Mouse (Mus musculus): ENCODE results near the gene Gm45837.
A peak's percentile ranks its signal among the peaks of the same experiment; 100 is the strongest.

Gene Gm45837

GRCm38 (mm10) chr7:101391909-101392479 is 18.7 kb upstream of the Gm45837 start:
- no peak for DNase-seq (ENCODE audit: low read depth, low spot score)

- no peak for DNase-seq (ENCODE audit: low read depth, low spot score)
These were observed 17.7 kb upstream of the Gm45837 start for GRCm38 (mm10) chr7:101393015-101393414.

GRCm38 (mm10) chr7:101393694-101394504 is 16.8 kb upstream of the Gm45837 start:
- DNase-seq (ENCODE audit: low read depth, low spot score), result peak; percentile 90

- DNase-seq (ENCODE audit: low read depth, low spot score), result no peak
These were observed 16.1 kb upstream of the Gm45837 start for GRCm38 (mm10) chr7:101394569-101394968.

DNA sequence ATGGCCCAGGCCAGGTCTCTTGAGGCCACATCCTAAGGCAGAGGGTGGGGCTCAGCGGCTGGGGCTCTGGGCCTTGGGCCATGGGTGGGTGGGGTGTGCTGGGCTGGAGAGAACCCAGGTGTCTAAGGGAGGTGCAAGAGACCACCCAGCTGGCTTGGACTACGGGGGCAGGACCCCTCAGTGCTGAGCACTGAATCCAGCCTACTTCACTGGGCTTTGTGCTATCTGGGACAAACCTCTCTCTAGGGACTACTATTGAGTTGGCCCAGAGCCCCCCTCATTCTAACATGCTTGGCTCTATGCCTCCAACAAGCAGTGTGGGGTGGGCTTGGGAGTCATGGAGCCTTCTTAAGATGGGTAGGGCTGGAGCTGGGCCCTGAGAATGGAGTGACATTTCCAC is 15.2 kb upstream of the Gm45837 start:
- DNase-seq (ENCODE audit: low read depth, low spot score), result no peak

DNA sequence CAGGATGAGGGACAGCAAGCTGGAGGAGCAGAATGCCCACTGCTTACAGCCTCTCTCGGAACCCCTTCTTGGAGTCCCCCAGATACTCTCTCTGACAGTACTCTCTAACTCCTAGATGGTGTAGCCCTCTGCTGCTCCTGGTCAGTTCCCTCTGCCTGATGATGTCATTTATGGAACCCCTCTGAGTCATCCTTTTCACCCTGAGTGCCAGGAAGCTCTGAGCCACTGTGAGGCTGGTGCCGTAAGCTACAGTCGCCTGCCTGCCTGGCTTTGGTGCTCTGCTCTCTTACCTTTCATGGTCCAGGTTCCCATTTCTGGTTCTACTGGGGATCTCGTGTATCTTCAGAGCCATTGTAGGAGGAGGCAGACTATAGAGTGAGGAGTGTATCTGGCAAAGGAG is 13.5 kb upstream of the Gm45837 start:
- DNase-seq (ENCODE audit: low read depth, low spot score), result no peak

DNA sequence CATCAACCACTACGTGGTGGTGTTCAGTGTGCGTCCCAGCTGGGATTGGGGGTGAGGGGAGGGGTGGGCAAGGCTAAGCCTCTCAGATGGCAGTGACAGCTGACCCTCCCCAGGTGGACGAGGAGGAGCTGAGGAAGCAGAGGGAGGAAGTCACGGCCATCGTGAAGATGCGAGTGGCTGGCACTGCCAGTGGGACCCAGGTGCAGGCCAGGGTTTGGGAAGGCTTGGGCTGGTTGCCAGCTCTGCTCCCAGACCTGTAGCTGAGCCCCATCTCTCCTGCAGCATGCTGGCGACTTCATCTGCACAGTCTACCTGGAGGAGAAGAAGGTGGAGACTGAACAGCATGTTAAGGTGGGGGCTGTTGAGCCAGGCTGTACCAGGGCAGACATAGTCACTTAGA is 9.2 kb upstream of the Gm45837 start:
- DNase-seq (ENCODE audit: low read depth, low spot score), result no peak

GRCm38 (mm10) chr7:101403831-101404230 is 6.9 kb upstream of the Gm45837 start:
- no peak for DNase-seq (ENCODE audit: low read depth, low spot score)

- peak; percentile 85 for DNase-seq (ENCODE audit: low read depth, low spot score)
These were observed 2.1 kb downstream of the Gm45837 start for GRCm38 (mm10) chr7:101412796-101413195.

- DNase-seq (ENCODE audit: low read depth, low spot score), result no peak
These were observed 3.5 kb downstream of the Gm45837 start for GRCm38 (mm10) chr7:101414209-101414608.

DNA sequence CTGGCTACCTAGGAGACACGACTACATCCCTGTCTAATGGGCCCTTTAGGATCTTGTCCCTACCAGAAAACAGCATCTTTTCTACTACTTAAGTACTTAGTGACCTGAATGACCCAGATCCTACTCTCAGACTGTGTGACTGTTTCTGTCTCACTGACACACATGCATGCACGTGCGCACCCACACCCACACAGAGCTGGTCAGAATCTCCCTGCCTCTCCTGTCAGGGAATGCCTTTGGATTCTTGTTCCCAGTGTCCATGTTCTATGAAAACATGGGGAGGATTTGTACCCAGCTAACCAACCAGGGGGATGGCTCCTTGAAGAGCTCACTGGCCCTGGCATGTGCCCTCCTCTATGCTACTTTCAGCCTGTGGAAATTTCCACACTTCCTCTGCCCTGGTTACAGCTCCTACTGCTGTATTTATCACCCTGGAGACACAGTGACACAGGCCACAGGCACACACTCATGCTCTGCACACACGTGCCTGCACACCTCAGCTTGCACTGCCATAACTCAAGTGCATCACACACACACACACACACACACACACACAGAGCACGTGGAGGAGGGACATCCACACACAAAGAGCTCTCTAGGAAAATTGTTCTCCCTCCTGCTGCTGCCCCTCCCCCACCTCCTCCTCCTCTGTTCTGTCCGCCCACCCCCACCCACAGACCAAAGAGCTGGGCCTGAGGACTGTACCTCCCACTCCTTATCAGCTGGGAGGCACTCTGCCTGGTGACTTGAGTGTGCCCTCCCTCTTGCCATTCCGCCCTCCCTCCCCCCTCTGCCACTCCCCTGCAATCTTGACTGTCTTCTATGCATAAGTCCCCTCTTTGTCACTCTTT is 4.2 kb downstream of the Gm45837 start:
- DNase-seq (ENCODE audit: low read depth, low spot score), result no peak

- no peak for DNase-seq (ENCODE audit: low read depth, low spot score)
These were observed 4.9 kb downstream of the Gm45837 start for GRCm38 (mm10) chr7:101415512-101416100.

DNA sequence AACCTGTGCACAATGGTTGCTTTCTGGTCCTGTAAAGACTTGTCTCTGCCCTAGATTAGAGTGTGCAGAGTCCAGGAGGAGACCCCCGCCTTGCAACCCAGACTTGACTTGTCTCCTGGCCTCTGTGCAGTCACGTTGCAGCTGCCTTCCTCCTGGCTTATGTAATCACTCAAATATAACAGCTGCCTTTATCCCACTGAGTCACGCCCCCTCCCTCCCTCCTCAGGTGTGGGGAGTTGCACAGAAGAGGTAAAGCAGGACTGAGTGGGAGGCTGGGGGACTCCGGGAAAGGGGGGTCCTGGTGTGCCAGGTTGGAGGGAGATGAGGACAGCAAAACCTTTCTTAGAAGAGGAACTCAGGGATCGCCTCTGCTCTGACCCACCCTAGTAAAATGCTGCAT is 5.7 kb downstream of the Gm45837 start:
- no peak for DNase-seq (ENCODE audit: low read depth, low spot score)

DNA sequence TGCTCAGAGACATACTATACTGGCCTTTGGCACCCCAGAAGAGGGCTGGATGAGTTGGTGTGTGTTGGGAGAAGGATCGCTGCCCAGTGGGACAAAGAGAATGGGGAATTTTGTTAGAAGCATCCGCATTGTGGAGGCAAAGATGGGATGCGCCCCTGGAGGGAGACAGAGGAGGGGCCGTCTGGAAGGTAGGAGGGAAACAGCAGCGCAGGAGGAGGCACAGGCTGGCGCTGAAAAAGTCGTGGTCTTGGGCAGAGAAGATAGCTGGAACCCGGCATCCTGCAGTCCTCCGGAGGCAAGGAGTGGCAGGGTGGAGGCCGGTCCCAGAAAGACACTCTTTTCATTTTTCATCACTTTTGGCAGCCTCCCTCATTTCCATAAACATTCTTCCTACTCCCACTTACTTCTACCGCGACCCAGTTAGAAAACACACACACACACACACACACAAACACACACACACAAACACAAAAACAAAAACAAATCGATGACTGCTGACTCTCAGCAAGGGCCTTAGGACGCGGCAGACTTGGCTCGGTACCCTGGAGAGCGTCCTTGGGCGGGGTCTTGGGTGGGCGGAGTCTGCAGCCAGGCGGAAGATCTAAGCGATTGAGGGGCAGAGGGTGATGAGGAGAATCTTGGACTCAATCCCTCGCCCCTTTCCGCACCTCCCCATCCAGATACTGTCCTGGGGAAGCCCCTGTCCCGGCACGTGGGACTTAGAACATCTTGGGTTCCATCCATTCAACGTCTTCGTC is 8.5 kb downstream of the Gm45837 start:
- DNase-seq (ENCODE audit: low read depth, low spot score), result peak; percentile 63

- no peak for DNase-seq (ENCODE audit: low read depth, low spot score)
These were observed 10.8 kb downstream of the Gm45837 start, which contains the start of gene Pde2a for GRCm38 (mm10) chr7:101421529-101421928. Pde2a (plus strand) TSS chr7:101421691.

GRCm38 (mm10) chr7:101422069-101422468 is 11.4 kb downstream of the Gm45837 start:
- peak; percentile 43 for DNase-seq (ENCODE audit: low read depth, low spot score)

GRCm38 (mm10) chr7:101422646-101423045 is 12.0 kb downstream of the Gm45837 start:
- no peak for DNase-seq (ENCODE audit: low read depth, low spot score)

DNA sequence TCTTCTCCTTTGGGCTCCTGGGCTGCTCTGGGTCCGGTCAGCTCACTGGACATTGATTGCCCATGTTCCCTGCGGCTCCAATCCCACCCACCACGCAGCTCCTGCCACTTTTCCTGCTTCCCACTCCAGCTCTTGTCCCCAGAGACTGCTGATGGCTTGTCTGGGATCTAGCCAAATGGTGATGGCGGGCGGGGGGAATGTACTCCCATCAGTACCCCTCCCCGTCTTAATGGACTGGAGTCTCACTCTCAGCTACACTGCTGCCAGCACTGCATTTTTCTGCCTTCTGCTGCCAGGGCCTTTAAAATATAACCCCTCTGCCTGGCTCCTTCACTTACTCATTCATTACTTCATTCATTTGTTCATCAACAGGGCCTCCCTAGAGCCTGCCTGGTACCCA is 13.3 kb downstream of the Gm45837 start:
- no peak for DNase-seq (ENCODE audit: low read depth, low spot score)

GRCm38 (mm10) chr7:101426692-101427091 is 16.0 kb downstream of the Gm45837 start:
- peak; percentile 42 for DNase-seq (ENCODE audit: low read depth, low spot score)

GRCm38 (mm10) chr7:101427736-101428135 is 17.1 kb downstream of the Gm45837 start:
- DNase-seq (ENCODE audit: low read depth, low spot score), result peak; percentile 70

- no peak for DNase-seq (ENCODE audit: low read depth, low spot score)
These were observed 24.4 kb downstream of the Gm45837 start for GRCm38 (mm10) chr7:101435038-101435437.

Measured in R1 (cell line).